Mouse (Mus musculus): Measurements from ENCODE around the gene Ephb2. TPM values are rescaled to one million over a fixed set of nuclear protein-coding genes. Genes with fewer than 3 reads are reported as not detected.

Gene Ephb2
- total RNA-seq, 2 experiments from 2014 or later, result 45.5 to 46.0 TPM

DNA sequence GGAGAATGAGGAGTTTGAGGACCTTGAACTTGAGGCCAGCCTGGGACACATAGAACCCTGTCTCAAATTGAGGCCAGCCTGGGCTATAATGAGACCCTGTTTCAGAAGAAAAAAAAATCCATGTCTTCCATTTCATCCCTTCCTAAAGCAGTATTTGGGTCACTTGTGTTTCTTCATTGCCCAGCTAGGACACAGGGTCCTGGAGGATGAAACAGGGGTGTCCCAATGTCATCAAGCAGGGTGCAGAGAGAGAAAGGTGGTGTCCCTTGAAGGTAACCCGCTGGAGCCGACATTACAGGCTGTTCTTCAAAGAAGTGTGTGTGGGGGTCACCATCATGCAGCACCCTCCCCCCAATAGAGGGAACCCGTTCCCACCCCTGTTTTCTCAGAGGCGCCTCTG, 86.4 kb downstream of the Ephb2 start:
- no peak for DNase-seq (ENCODE audit: extremely low spot score in 1 of 2, low spot score in 2 of 2)
- intact Hi-C loops (cut with DNase I), result loop anchor here (10.0 kb wide), 1 partner anchor 85 kb away; the partner anchor contains the start of gene Ephb2

DNA sequence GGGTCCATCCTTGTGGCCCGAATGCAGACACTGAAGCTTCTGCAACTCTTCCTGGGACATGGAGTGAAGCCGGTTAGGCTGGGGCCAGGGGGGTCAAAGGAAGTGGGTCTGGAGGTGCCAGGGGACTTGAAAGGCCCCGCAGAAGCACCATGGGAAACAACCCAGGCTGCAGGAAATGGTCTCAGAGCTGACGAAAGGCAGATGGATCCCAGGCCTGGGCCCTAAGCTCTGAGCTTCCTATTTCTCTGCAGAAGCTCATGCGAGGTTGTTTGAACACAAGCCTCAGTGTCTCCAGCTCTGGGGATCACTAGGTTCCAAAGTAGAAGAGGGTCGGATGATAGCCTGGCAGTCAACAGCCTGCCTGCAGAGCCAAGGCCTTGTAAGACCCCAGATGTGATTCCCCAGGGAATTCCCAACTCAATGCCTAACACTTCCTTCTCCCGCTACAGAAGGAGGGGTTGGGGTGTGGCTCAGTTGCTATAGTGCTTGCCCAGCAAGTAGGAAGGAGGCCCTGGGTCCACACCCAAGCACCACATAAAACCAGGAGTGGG, 86.9 kb downstream of the Ephb2 start:
- DNase-seq (ENCODE audit: extremely low spot score in 1 of 2, low spot score in 2 of 2), result no peak

DNA sequence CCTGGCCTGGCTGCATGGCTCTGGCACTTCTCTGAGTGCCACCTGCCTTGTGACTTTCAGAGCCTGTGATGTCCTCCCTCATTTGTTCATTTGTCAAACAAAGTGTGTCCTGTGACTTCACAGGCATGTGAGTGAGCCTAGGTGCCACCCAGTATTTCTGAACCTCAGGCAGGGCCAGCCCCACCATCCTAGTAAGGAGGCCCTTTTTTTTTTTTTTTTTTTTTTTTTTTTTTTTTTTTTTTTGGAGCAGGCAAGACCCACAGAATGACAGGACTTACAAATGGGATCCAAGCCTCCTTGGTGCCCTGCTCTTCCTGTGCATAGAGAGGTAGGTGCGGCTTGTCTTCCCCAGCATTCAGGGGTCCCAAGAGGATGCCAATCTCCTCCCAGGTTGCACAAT, 89.3 kb downstream of the Ephb2 start:
- intact Hi-C loops (cut with DNase I), result loop anchor here (10.0 kb wide), 1 partner anchor 88 kb away; the partner anchor contains the start of gene Ephb2
- DNase-seq (ENCODE audit: extremely low spot score in 1 of 2, low spot score in 2 of 2), result no peak

More for the DNA sequence above, 86.9 kb downstream of the Ephb2 start:
- intact Hi-C loops (cut with DNase I), result loop anchor here (10.0 kb wide), 1 partner anchor 86 kb away; the partner anchor contains the start of gene Ephb2

GRCm38 (mm10) chr4:136742677-136743076, 93.1 kb downstream of the Ephb2 start:
- peak in 1 of 2 experiments; percentile 69 for DNase-seq (ENCODE audit: extremely low spot score in 1 of 2, low spot score in 2 of 2)
- intact Hi-C loops (cut with DNase I), result loop anchor here (10.0 kb wide), 1 partner anchor 92 kb away; the partner anchor contains the start of gene Ephb2

DNA sequence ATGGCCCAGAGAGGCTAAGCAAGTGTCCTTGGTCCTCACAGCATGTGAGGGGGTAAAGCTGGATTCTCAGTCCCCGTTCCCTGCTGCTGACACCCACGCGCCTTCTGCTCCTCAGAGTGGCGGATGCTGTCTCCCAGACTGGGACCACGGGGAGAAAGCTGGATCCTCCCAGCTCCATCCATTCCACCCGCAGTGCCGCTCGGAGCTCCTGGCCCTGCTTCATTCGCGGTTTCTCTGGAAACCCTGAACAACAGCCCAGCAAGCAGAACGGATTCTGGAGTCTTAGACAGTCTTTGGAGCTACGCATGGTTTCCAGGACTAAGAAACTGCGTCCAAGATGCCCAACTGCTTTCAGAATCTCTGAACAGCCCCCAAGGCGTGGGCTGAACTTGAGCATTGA, 93.9 kb downstream of the Ephb2 start:
- peak; percentile 85 to 89 for DNase-seq (ENCODE audit: extremely low spot score in 1 of 2, low spot score in 2 of 2)

DNA sequence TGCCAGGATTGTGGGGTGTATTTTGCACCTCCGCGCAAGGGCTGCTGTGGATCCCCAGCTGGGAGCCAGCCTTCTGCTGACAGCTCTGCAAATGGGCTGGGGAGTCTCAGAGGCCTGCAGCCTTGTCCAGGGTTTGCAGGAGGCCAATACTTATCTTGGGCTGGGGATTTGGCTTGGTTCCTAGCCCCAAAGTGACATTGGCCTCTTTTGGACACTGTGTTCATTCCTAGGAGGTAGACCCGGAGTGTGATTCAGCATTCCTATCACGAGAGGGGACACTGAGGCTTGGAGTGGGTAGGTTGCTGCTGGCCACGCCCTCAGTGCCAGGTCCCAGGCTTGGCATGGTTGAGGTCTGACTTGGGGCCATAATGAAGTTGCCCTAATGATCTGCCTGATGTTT, 94.8 kb downstream of the Ephb2 start:
- intact Hi-C loops (cut with DNase I), result loop anchor here (10.0 kb wide), 1 partner anchor 94 kb away; the partner anchor contains the start of gene Ephb2
- DNase-seq (ENCODE audit: extremely low spot score in 1 of 2, low spot score in 2 of 2), result no peak

More for the DNA sequence above, 93.9 kb downstream of the Ephb2 start:
- intact Hi-C loops (cut with DNase I), result loop anchor here (10.0 kb wide), 1 partner anchor 93 kb away; the partner anchor contains the start of gene Ephb2

GRCm38 (mm10) chr4:136739189-136739588, 96.6 kb downstream of the Ephb2 start:
- intact Hi-C loops (cut with DNase I), result no loop called here
- DNase-seq (ENCODE audit: extremely low spot score in 1 of 2, low spot score in 2 of 2), result no peak

GRCm38 (mm10) chr4:136738291-136738690, 97.5 kb downstream of the Ephb2 start:
- intact Hi-C loops (cut with DNase I), result no loop called here
- DNase-seq (ENCODE audit: extremely low spot score in 1 of 2, low spot score in 2 of 2), result no peak

GRCm38 (mm10) chr4:136735856-136736255, 99.9 kb downstream of the Ephb2 start:
- intact Hi-C loops (cut with DNase I), result no loop called here

GRCm38 (mm10) chr4:136734210-136734803, 101.5 kb downstream of the Ephb2 start:
- DNase-seq (ENCODE audit: extremely low spot score in 1 of 2, low spot score in 2 of 2), result no peak
- intact Hi-C loops (cut with DNase I), result no loop called here

More at GRCm38 (mm10) chr4:136735856-136736255, 99.9 kb downstream of the Ephb2 start:
- DNase-seq (ENCODE audit: extremely low spot score in 1 of 2, low spot score in 2 of 2), result no peak

- no peak for DNase-seq (ENCODE audit: extremely low spot score in 1 of 2, low spot score in 2 of 2)
- intact Hi-C loops (cut with DNase I), result no loop called here
These were observed 102.4 kb downstream of the Ephb2 start for GRCm38 (mm10) chr4:136733217-136733865.

- DNase-seq (ENCODE audit: extremely low spot score in 1 of 2, low spot score in 2 of 2), result no peak
- intact Hi-C loops (cut with DNase I), result no loop called here
These were observed 103.2 kb downstream of the Ephb2 start for GRCm38 (mm10) chr4:136732536-136733121.

- intact Hi-C loops (cut with DNase I), result no loop called here
- DNase-seq (ENCODE audit: extremely low spot score in 1 of 2, low spot score in 2 of 2), result no peak
These were observed 104.0 kb downstream of the Ephb2 start for GRCm38 (mm10) chr4:136731761-136732160.

- intact Hi-C loops (cut with DNase I), result no loop called here
- no peak for DNase-seq (ENCODE audit: extremely low spot score in 1 of 2, low spot score in 2 of 2)
These were observed 104.7 kb downstream of the Ephb2 start for GRCm38 (mm10) chr4:136731008-136731609.

DNA sequence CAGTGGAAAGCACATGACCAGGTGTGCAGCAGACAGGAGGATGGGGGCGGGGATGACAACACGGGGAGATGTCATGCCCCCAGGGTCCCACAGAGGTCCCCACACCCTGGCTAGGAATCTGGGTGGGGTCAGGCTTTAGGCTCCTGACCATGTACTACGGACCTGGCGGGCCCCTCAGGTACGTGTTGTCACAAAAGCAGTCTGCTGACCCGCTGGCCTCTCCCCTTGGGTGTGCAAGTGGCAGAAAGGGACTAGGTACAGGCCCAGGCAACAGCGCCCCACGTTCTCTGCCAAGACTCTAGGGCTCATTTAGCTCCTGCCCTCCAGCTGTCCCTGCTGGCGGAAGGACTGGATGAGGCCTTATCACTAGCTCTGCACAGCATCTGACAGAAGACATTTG, 105.3 kb downstream of the Ephb2 start:
- intact Hi-C loops (cut with DNase I), result no loop called here
- DNase-seq (ENCODE audit: extremely low spot score in 1 of 2, low spot score in 2 of 2), result no peak

DNA sequence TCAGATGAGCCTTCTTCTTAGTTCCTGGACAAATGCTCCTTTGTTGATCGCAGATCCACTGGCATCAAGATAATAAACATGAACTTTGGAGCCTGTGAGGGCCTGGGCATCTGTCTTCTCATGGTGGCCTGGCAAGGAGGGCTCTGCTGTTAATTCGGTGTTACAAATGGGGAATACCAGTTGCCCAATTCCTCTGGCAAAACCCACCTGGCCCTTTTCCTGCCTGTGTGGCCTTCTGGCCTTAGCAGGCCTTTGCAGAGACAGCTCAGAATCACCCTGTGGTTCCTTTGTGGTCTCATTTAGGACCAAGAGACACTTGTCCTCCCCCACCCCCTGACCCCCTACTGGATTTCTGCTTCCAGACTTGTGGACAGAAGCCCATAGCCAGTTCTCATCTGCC, 106.2 kb downstream of the Ephb2 start:
- DNase-seq (ENCODE audit: extremely low spot score in 1 of 2, low spot score in 2 of 2), result no peak
- intact Hi-C loops (cut with DNase I), result no loop called here

- no peak for DNase-seq (ENCODE audit: extremely low spot score in 1 of 2, low spot score in 2 of 2)
- intact Hi-C loops (cut with DNase I), result no loop called here
These were observed 108.8 kb downstream of the Ephb2 start for GRCm38 (mm10) chr4:136726941-136727340.

GRCm38 (mm10) chr4:136724731-136725130, 111.1 kb downstream of the Ephb2 start:
- intact Hi-C loops (cut with DNase I), result no loop called here
- DNase-seq (ENCODE audit: extremely low spot score in 1 of 2, low spot score in 2 of 2), result peak in 1 of 2 experiments; percentile 45
